Mouse (Mus musculus) cortical plate, adult 2 months (tissue): ENCODE data around the gene Rom1.

Experiments
- CTCF ChIP-seq: fragments of 200-500 bp; IDR thresholded peaks from 2 replicates; pipeline ENCODE4 v1.5.1; 2011; ENCODE audit warnings: mild to moderate bottlenecking, control low read depth, low read length; ENCODE audit not compliant: insufficient read depth; ENCODE audit errors: extremely low read depth
- POLR2A ChIP-seq: fragments of 200-500 bp; IDR thresholded peaks from 2 replicates; pipeline ENCODE4 v1.6.1; 2011; ENCODE audit warnings: mild to moderate bottlenecking, low read length, control low read depth; ENCODE audit not compliant: insufficient read depth; ENCODE audit errors: extremely low read depth

- TF ChIP-seq POLR2A (no peak), CTCF (no peak)
Measured at GRCm38 (mm10) chr19:8942276-8942964, 13.3 kb upstream of the Rom1 start.
